Mouse (Mus musculus) MN1 (cell line): Measurements from ENCODE around the gene Wwox.

ENCODE experiments used
- DNase-seq: peaks from one replicate; pipeline ENCODE4 v3.0.0-alpha.2; 2016; ENCODE audit warnings: low spot score

Wwox gene

GRCm38 (mm10) chr8:114439334-114440204 lies at the start of gene Wwox:
TSS of gene Wwox (plus strand) at chr8:114439655.
- DNase-seq, result peak; percentile 100

GRCm38 (mm10) chr8:114390465-114391254 lies 48.8 kb upstream of the Wwox start:
- peak; percentile 33 for DNase-seq

- DNase-seq, result no peak
Measured at GRCm38 (mm10) chr8:114398326-114398725, 41.1 kb upstream of the Wwox start.

GRCm38 (mm10) chr8:114399273-114399672 lies 40.2 kb upstream of the Wwox start:
- no peak for DNase-seq

GRCm38 (mm10) chr8:114401679-114402078 lies 37.8 kb upstream of the Wwox start:
- DNase-seq, result no peak

GRCm38 (mm10) chr8:114411421-114411820 lies 28.0 kb upstream of the Wwox start:
- DNase-seq, result no peak

- DNase-seq, result no peak
Measured at GRCm38 (mm10) chr8:114417786-114418185, 21.7 kb upstream of the Wwox start, which contains the start of gene Clec3a. TSS of gene Clec3a (plus strand) at chr8:114418086.

GRCm38 (mm10) chr8:114418486-114418885 lies 21.0 kb upstream of the Wwox start:
- no peak for DNase-seq

- DNase-seq, result no peak
Measured at GRCm38 (mm10) chr8:114418904-114419303, 20.6 kb upstream of the Wwox start.

- no peak for DNase-seq
Measured at GRCm38 (mm10) chr8:114421544-114421943, 17.9 kb upstream of the Wwox start.

GRCm38 (mm10) chr8:114438236-114438635 lies 1.2 kb upstream of the Wwox start:
- peak; percentile 80 for DNase-seq

- DNase-seq, result peak; percentile 53
Measured at GRCm38 (mm10) chr8:114440205-114440589, 742 bp downstream of the Wwox start.

- peak; percentile 24 for DNase-seq
Measured at GRCm38 (mm10) chr8:114441616-114442015, 2.2 kb downstream of the Wwox start.

GRCm38 (mm10) chr8:114446884-114447283 lies 7.4 kb downstream of the Wwox start:
- DNase-seq, result no peak

GRCm38 (mm10) chr8:114452278-114452677 lies 12.8 kb downstream of the Wwox start:
- DNase-seq, result no peak

- DNase-seq, result peak; percentile 92
Measured at GRCm38 (mm10) chr8:114452781-114453221, 13.3 kb downstream of the Wwox start.

- no peak for DNase-seq
Measured at GRCm38 (mm10) chr8:114455302-114455701, 15.8 kb downstream of the Wwox start.

- no peak for DNase-seq
Measured at GRCm38 (mm10) chr8:114455953-114456352, 16.5 kb downstream of the Wwox start.

GRCm38 (mm10) chr8:114458113-114458784 lies 18.8 kb downstream of the Wwox start:
- DNase-seq, result no peak

- DNase-seq, result no peak
Measured at GRCm38 (mm10) chr8:114460600-114460999, 21.1 kb downstream of the Wwox start.

- DNase-seq, result no peak
Measured at GRCm38 (mm10) chr8:114462591-114462990, 23.1 kb downstream of the Wwox start.

- no peak for DNase-seq
Measured at GRCm38 (mm10) chr8:114463305-114463704, 23.9 kb downstream of the Wwox start.
